ENCODE assay signal across 9 mouse cellular contexts in genomic region chr13:52254185-52254584, GRCm38 (mm10).
DNase-seq lines count a peak whose midpoint lies in the region; ATAC-seq and TF ChIP-seq lines count a peak whose summit lies in the region.
"Had no signal": no experiment of that assay in that cellular context is flagged by ENCODE, and none has a peak within 500 bp of the region (broad histone marks: within the 10 kb centered on the region; RNA-seq: fewer than 3 reads in every experiment).

No protein-coding gene starts in this region.

- H3K4me2 ChIP-seq in forebrain, embryonic 14.5 days (ENCODE audit: low read length): no peak overlapping the region
- no peak overlapping the region for H3K4me2 ChIP-seq in midbrain, postnatal 0 days (ENCODE audit: low read depth, low read length, poor library complexity, severe bottlenecking)
- H3K4me2 ChIP-seq: hindbrain, embryonic 15.5 days had no signal

- no peak overlapping the region for H3K27ac ChIP-seq in forebrain, embryonic 14.5 days (ENCODE audit: low read depth, low read length)
- H3K27ac ChIP-seq in midbrain, postnatal 0 days (ENCODE audit: low read depth, low read length): no peak overlapping the region
- H3K27ac ChIP-seq: hindbrain, embryonic 15.5 days had no signal

- no peaks in the 10 kb centered on the region for H3K4me1 ChIP-seq in forebrain, embryonic 14.5 days (ENCODE audit: control insufficient read depth, insufficient read depth, low read length)
- no peaks in the 10 kb centered on the region for H3K4me1 ChIP-seq in midbrain, postnatal 0 days (ENCODE audit: insufficient read depth, low read length)
- H3K4me1 ChIP-seq: hindbrain, embryonic 15.5 days had no signal

- ATAC-seq in forebrain, embryonic 14.5 days: peak; percentile 34; the same call in 1 of the 2 replicates
- ATAC-seq in midbrain, postnatal 0 days (ENCODE audit: low FRiP score): no peak
- ATAC-seq in granulocyte monocyte progenitor cell, adult 5-6 weeks (replicated peaks; ENCODE audit: poor library complexity, severe bottlenecking): no peak

- intact Hi-C loops in heart, postnatal 25 days (cut with DNase I): loop anchor here (5.0 kb wide), 1 partner anchor 278 kb away; the partner anchor contains the start of gene Diras2

- no peak for TF ChIP-seq POLR2A in brain, embryonic 14.5 days (IDR thresholded peaks at IDR 0.05; ENCODE audit: borderline replicate concordance, extremely low read depth, insufficient read depth, insufficient read length, poor library complexity, severe bottlenecking)

- H3K9me3 ChIP-seq in forebrain, embryonic 14.5 days (replicated peaks; ENCODE audit: control insufficient read depth, low read length): no peaks in the 10 kb centered on the region
- no peaks in the 10 kb centered on the region for H3K9me3 ChIP-seq in midbrain, postnatal 0 days (ENCODE audit: low read length)
- H3K9me3 ChIP-seq: hindbrain, embryonic 15.5 days had no signal

- peak; percentile 34 for DNase-seq in heart, adult 8-10 months (ENCODE audit: low spot score)
- no peak for DNase-seq in heart, postnatal 25 days (ENCODE audit: low spot score)
- peak; percentile 61 for DNase-seq in A20 (ENCODE audit: low read depth, low spot score)
- peak; percentile 91 for DNase-seq in brain, embryonic 14.5 days (ENCODE audit: low read depth)
- peak; percentile 88 for DNase-seq in forebrain, embryonic 14.5 days (ENCODE audit: low spot score)
- peak; percentile 29 to 49 for DNase-seq in layer of hippocampus, postnatal 36 days
- peak; percentile 86 for DNase-seq in midbrain, postnatal 0 days (ENCODE audit: low spot score)

- H3K27me3 ChIP-seq in forebrain, embryonic 14.5 days (replicated peaks; ENCODE audit: control insufficient read depth, insufficient read depth, low read length): 0 out of 2 replicates have a peak, but pooled peaks cover 2% of the 10 kb centered on the region
- no peaks in the 10 kb centered on the region; the same call in 1 of the 2 replicates for H3K27me3 ChIP-seq in midbrain, postnatal 0 days (ENCODE audit: insufficient read depth, low read length)
- H3K27me3 ChIP-seq: hindbrain, embryonic 15.5 days had no signal

- no peak overlapping the region for H3K4me3 ChIP-seq in forebrain, embryonic 14.5 days (ENCODE audit: low read depth, low read length)
- no peak overlapping the region for H3K4me3 ChIP-seq in midbrain, postnatal 0 days (ENCODE audit: low read depth, low read length)
- H3K4me3 ChIP-seq: hindbrain, embryonic 15.5 days had no signal

- WGBS in forebrain, embryonic 14.5 days: 11% methylated on average over 9 of the region's 9 CpGs
- WGBS in midbrain, postnatal 0 days: 11% methylated on average over 9 of the region's 9 CpGs

- no peak overlapping the region for H3K9ac ChIP-seq in forebrain, embryonic 14.5 days (ENCODE audit: low read length)
- no peak overlapping the region for H3K9ac ChIP-seq in midbrain, postnatal 0 days (replicated peaks; ENCODE audit: low read length, poor library complexity, severe bottlenecking)
- H3K9ac ChIP-seq: hindbrain, embryonic 15.5 days had no signal

- peak; percentile 65 for TF ChIP-seq CTCF in brain, embryonic 14.5 days (IDR thresholded peaks at IDR 0.05; ENCODE audit: borderline replicate concordance, extremely low read depth, insufficient read depth, insufficient read length)
- TF ChIP-seq CTCF in midbrain, postnatal 0 days (IDR thresholded peaks at IDR 0.05): peak; percentile 84

- H3K36me3 ChIP-seq in forebrain, embryonic 14.5 days (ENCODE audit: control insufficient read depth, insufficient read depth, low read length): no peaks in the 10 kb centered on the region
- H3K36me3 ChIP-seq in midbrain, postnatal 0 days (ENCODE audit: insufficient read depth, low read length): no peaks in the 10 kb centered on the region
- H3K36me3 ChIP-seq: hindbrain, embryonic 15.5 days had no signal
